Mouse (Mus musculus): Measurements from ENCODE around the gene Tab3. TPM values are rescaled to one million over a fixed set of nuclear protein-coding genes. Genes with fewer than 3 reads are reported as not detected.

The Tab3 gene
- 2.0 and 2.3 TPM in 2 replicates for polyA plus RNA-seq (2015; fragmentation: Nextera tagmentation; extraction: Ambion mirVana)

DNA sequence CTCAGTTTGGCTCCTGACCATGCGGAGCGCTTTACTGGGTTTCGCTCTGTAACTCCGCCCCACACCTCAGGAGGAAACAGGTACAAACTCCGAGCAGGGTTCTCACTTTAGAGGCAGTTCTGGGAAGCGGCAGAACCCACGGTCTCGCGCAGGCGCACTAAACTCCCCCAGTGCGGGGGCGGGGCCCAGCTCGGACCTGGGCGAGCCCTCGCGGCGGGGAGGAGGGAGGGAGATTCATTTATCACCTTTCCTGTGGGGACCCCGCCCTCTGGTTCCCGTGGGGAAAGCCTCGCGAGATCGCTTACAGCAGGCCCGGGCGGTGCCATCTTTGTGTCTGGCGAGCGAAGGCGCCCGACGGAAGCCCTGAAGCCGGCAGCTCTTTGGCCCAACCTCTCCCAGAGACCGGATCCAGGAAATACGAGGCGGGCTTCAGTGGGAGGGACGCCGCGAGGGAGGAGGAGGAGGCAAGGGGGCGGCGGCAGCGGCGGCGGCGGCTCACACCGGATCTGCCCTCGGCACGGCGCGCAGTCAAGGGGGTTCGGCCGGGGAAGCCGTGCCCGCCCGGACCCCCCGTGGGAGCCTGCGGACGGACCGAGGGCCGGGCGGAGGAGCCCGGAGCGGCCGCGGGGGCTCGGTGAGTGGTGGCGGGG, at the start of gene Tab3:
TSS of gene Tab3 (plus strand) at position 491 of the 650 bp plus-strand sequence.
- Histone ChIP-seq H3K36me3 (ENCODE audit: control insufficient read depth, insufficient read depth, low read length) (no peaks in the 10 kb centered on the region), H3K27me3 (ENCODE audit: control insufficient read depth, insufficient read depth, low read length) (no peaks in the 10 kb centered on the region), H3K9ac (ENCODE audit: low read length) (peak within 1 kb of the TSS; percentile 80), H3K9me3 (ENCODE audit: control insufficient read depth, low read length) (no peaks in the 10 kb centered on the region), H3K4me3 (ENCODE audit: low read depth, low read length) (peak within 1 kb of the TSS; percentile 65), H3K4me2 (replicated peaks; ENCODE audit: low read depth) (peak within 1 kb of the TSS; percentile 54), H3K4me1 (replicated peaks; ENCODE audit: control insufficient read depth, insufficient read depth) (no peaks in the 10 kb centered on the region), H3K27ac (replicated peaks) (peak within 1 kb of the TSS; percentile 78)
- DNase-seq (ENCODE audit: low spot score) (peak; percentile 96), ATAC-seq (ENCODE audit: low FRiP score, low TSS enrichment) (peak; percentile 99)
- 16% methylated on average over 35 of the region's 64 CpGs for WGBS
- peak; percentile 97 for TF ChIP-seq EP300 (optimal IDR thresholded peaks at IDR 0.05)
- no peak for TF ChIP-seq CTCF (IDR thresholded peaks at IDR 0.05; ENCODE audit: low read depth)

DNA sequence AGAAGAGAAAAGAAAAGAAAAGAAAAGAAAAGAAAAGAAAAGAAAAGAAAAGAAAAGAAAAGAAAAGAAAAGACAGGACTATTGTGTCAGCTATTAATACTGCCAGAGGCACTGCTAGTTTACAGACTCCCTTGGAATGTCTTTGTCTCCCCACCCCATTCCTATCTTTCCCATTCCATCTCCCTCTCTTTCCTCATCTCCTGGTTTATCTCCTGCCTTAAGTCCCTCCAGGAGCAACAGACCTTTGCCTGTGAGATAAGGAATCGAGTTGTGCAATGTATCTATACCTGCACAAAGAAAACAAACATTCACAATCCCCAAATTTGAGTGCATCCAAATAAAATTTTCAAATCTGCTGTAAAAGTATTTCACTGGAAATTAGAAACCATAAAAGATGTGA, 48.3 kb upstream of the Tab3 start:
- no peaks in the 10 kb centered on the region for H3K27me3 ChIP-seq (ENCODE audit: control insufficient read depth, insufficient read depth, low read length)
- no peak overlapping the region for H3K4me2 ChIP-seq (replicated peaks; ENCODE audit: low read depth)
- ATAC-seq (ENCODE audit: low FRiP score, low TSS enrichment) (no peak), DNase-seq (ENCODE audit: low spot score) (no peak)
- 21% methylated on average over 1 of the region's 1 CpGs for WGBS
- no peak overlapping the region for H3K27ac ChIP-seq (replicated peaks)
- H3K9me3 ChIP-seq (ENCODE audit: control insufficient read depth, low read length) = no peaks in the 10 kb centered on the region
- TF ChIP-seq EP300 (optimal IDR thresholded peaks at IDR 0.05) (no peak), CTCF (IDR thresholded peaks at IDR 0.05; ENCODE audit: low read depth) (no peak)
- H3K9ac ChIP-seq (ENCODE audit: low read length) = no peak overlapping the region
- H3K4me1 ChIP-seq (replicated peaks; ENCODE audit: control insufficient read depth, insufficient read depth) = no peaks in the 10 kb centered on the region
- no peaks in the 10 kb centered on the region for H3K36me3 ChIP-seq (ENCODE audit: control insufficient read depth, insufficient read depth, low read length)
- no peak overlapping the region for H3K4me3 ChIP-seq (ENCODE audit: low read depth, low read length)

DNA sequence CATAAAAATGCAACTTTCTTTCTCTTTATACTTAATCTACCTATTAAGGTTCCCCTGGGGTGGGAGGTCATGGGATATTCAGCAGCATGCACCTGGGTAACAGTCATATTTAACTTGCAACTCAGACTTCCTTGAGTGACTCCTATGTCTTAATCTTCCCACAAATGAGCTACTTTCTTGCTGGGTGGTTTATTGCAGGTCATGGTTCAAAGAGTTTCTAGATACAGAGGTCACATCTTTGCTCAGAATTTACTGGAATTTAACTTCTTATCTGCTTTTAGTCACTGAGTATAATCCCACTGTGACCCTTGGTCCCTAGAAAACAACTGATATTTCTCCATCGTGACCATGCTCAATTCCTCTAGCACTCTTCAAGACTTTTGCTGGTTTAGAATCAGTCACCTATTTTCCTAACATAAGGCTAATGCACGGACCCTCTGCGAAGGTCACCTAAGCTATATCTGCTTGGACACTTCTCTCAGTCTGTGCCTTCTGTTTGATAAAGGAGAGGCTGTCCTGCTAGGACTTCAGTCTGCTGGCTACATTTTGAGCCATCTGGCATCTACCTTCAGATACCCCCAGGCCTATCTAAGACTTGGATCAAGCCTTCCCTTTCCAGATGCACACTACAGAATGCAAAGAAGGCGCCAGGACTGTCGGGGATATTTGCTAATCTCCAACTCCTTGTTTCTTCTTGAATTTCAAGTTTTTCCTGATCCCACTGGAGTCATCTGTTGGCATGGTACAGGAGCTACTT, 47.4 kb upstream of the Tab3 start:
- DNase-seq (ENCODE audit: low spot score) = no peak

DNA sequence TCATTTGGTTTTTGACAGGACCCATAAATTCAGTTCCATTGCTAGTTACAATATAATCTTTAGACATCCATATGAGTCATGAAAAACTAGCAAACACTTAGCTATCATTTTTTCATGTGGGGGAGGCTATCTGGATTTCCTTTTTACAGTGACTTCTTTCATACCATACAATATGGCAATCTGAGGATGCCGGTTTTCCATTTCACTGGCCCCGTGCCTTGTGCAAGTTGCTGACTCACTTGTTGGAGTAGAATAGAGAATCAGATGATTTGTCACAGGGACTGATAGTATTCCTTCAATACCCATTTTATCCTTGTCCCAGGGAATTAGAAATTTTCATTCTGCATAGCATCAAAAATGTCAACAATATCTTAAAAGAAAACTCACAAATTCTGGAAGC, 14.9 kb upstream of the Tab3 start:
- H3K4me3 ChIP-seq (ENCODE audit: low read depth, low read length) = no peak overlapping the region
- no peak for ATAC-seq (ENCODE audit: low FRiP score, low TSS enrichment)
- no peak for TF ChIP-seq EP300 (optimal IDR thresholded peaks at IDR 0.05)
- no peak for TF ChIP-seq CTCF (IDR thresholded peaks at IDR 0.05; ENCODE audit: low read depth)
- DNase-seq (ENCODE audit: low spot score) = no peak
- H3K27ac ChIP-seq (replicated peaks) = no peak overlapping the region
- H3K4me2 ChIP-seq (replicated peaks; ENCODE audit: low read depth) = no peak overlapping the region
- H3K9ac ChIP-seq (ENCODE audit: low read length) = no peak overlapping the region
- whole genome bisulfite sequencing = 84% methylated on average over 2 of the region's 2 CpGs
- no peaks in the 10 kb centered on the region for H3K36me3 ChIP-seq (ENCODE audit: control insufficient read depth, insufficient read depth, low read length)
- H3K27me3 ChIP-seq (ENCODE audit: control insufficient read depth, insufficient read depth, low read length) = no peaks in the 10 kb centered on the region
- no peaks in the 10 kb centered on the region for H3K4me1 ChIP-seq (replicated peaks; ENCODE audit: control insufficient read depth, insufficient read depth)
- no peaks in the 10 kb centered on the region for H3K9me3 ChIP-seq (ENCODE audit: control insufficient read depth, low read length)

More for the DNA sequence above, 47.4 kb upstream of the Tab3 start:
- Histone ChIP-seq H3K27me3 (ENCODE audit: control insufficient read depth, insufficient read depth, low read length) (no peaks in the 10 kb centered on the region), H3K27ac (replicated peaks) (no peak overlapping the region), H3K9me3 (ENCODE audit: control insufficient read depth, low read length) (no peaks in the 10 kb centered on the region), H3K36me3 (ENCODE audit: control insufficient read depth, insufficient read depth, low read length) (no peaks in the 10 kb centered on the region), H3K4me1 (replicated peaks; ENCODE audit: control insufficient read depth, insufficient read depth) (no peaks in the 10 kb centered on the region), H3K4me2 (replicated peaks; ENCODE audit: low read depth) (no peak overlapping the region), H3K4me3 (ENCODE audit: low read depth, low read length) (no peak overlapping the region), H3K9ac (ENCODE audit: low read length) (no peak overlapping the region)
- TF ChIP-seq EP300 (optimal IDR thresholded peaks at IDR 0.05) (no peak), CTCF (IDR thresholded peaks at IDR 0.05; ENCODE audit: low read depth) (no peak)
- 57% methylated on average over 5 of the region's 5 CpGs for WGBS
- no peak for ATAC-seq (ENCODE audit: low FRiP score, low TSS enrichment)

DNA sequence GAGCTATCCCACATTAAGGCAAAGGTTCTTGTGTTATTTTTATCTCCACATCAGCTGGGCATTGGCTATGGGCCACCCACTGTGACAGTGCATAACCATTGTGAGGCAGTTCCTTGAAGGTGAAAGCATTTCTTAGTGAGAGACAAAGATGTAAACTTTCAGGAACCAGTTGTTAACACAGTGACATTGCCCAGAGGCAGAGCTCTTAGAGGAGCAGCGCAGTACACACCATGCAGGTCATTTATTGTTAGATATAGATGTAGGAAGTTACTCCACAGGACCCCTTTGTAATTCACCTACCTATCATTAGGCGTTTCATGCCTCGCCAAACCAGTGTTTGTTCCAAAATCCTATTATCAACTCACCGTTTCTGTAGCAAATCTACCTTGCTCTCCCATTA, 7.6 kb upstream of the Tab3 start:
- TF ChIP-seq CTCF (IDR thresholded peaks at IDR 0.05; ENCODE audit: low read depth) (no peak), EP300 (optimal IDR thresholded peaks at IDR 0.05) (no peak)
- no peaks in the 10 kb centered on the region for H3K27me3 ChIP-seq (ENCODE audit: control insufficient read depth, insufficient read depth, low read length)
- H3K27ac ChIP-seq (replicated peaks) = no peak overlapping the region
- ATAC-seq (ENCODE audit: low FRiP score, low TSS enrichment) = no peak
- H3K4me2 ChIP-seq (replicated peaks; ENCODE audit: low read depth) = no peak overlapping the region
- H3K9me3 ChIP-seq (ENCODE audit: control insufficient read depth, low read length) = no peaks in the 10 kb centered on the region
- H3K36me3 ChIP-seq (ENCODE audit: control insufficient read depth, insufficient read depth, low read length) = no peaks in the 10 kb centered on the region
- no peak for DNase-seq (ENCODE audit: low spot score)
- 82% methylated on average over 4 of the region's 4 CpGs for WGBS
- H3K9ac ChIP-seq (ENCODE audit: low read length) = no peak overlapping the region
- no peaks in the 10 kb centered on the region for H3K4me1 ChIP-seq (replicated peaks; ENCODE audit: control insufficient read depth, insufficient read depth)
- H3K4me3 ChIP-seq (ENCODE audit: low read depth, low read length) = no peak overlapping the region

DNA sequence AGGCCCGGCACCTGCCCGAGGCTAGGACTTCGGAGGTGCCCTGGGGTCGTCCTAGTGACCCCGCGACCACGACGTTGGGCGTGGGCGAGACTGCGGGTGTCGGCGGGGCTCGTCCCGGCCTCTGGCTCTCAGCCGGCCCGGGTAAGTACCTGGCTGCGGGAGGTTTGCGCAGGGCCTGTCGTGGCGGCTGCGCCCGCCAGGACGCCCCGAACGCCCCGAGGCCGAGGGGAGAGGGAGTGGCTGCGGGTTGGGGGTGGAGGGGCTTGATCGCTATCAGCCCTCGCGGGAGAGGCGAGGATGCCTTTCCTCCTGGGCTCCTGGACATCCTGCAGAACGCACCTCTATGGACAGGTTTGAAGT, 340 bp downstream of the Tab3 start:
- no peaks in the 10 kb centered on the region for H3K4me1 ChIP-seq (replicated peaks; ENCODE audit: control insufficient read depth, insufficient read depth)
- no peak for TF ChIP-seq EP300 (optimal IDR thresholded peaks at IDR 0.05)
- no peak for TF ChIP-seq CTCF (IDR thresholded peaks at IDR 0.05; ENCODE audit: low read depth)
- H3K9ac ChIP-seq (ENCODE audit: low read length) = peak overlapping the region; percentile 80
- no peaks in the 10 kb centered on the region for H3K36me3 ChIP-seq (ENCODE audit: control insufficient read depth, insufficient read depth, low read length)
- peak; percentile 52 for ATAC-seq (ENCODE audit: low FRiP score, low TSS enrichment)
- H3K4me3 ChIP-seq (ENCODE audit: low read depth, low read length) = peak overlapping the region; percentile 65
- peak overlapping the region; percentile 78 for H3K27ac ChIP-seq (replicated peaks)
- peak overlapping the region; percentile 54 for H3K4me2 ChIP-seq (replicated peaks; ENCODE audit: low read depth)
- whole genome bisulfite sequencing = 15% methylated on average over 21 of the region's 34 CpGs
- DNase-seq (ENCODE audit: low spot score) = peak; percentile 27
- H3K9me3 ChIP-seq (ENCODE audit: control insufficient read depth, low read length) = no peaks in the 10 kb centered on the region
- no peaks in the 10 kb centered on the region for H3K27me3 ChIP-seq (ENCODE audit: control insufficient read depth, insufficient read depth, low read length)
